Mouse (Mus musculus) retina, postnatal 1 day (tissue): ENCODE results near the gene Tmem107.
A peak's percentile ranks its signal among the peaks of the same experiment; 100 is the strongest.

Source experiments
- DNase-seq: peaks from one replicate; pipeline ENCODE4 v3.0.0-alpha.2; 2012

Gene Tmem107

DNA sequence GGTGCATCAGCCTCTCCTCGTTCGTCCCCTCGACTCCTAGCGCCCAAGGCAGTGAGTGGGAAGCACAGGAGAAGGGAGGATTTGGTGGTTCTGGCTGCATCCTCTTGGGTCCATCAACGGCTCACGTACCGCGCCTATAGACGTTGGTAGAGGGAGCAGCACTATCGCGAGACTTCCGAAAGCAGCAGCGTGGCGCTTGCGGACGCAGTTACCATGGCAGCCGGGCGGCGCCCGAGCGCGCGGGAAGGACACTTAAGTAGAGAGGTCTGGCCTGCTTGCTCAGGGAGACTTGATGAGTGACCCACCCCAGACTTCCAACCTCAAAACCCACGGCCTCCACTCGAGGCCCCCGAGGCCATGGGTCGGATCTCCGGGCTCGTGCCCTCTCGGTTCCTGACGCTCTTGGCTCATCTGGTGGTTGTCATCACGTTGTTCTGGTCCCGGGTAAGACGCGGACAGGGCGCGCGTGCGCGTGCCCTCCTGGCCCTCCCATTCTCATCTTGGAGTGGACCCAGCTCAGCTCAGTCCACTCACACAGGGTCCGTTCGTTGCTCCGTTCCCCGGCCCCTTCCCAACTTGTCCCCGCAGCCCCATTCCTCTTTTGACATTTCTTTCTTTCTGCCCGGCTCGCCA lies at the start of gene Tmem107:
Tmem107 (plus strand) TSS at position 217 of the 633 bp plus-strand sequence.
- peak; percentile 98 for DNase-seq

DNA sequence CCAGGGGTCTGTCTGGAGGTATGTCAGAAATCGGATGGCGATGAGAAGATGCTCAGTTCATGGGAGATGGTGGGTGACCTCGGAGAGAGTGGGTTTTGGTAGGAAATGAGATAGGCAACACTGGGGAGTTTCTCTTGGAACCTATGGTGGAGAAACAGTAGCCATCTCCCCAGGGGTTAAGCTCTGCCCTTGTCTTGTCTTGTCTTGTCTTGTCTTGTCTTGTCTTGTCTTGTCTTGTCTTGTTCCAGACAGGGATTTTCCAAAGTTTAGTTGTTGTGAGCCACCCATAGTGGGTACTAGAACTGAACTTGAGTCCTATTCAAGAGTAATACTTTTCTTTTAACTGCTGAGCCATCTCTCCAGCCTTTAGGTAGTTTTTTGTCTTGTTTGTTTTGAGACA lies 44.0 kb upstream of the Tmem107 start:
- no peak for DNase-seq

DNA sequence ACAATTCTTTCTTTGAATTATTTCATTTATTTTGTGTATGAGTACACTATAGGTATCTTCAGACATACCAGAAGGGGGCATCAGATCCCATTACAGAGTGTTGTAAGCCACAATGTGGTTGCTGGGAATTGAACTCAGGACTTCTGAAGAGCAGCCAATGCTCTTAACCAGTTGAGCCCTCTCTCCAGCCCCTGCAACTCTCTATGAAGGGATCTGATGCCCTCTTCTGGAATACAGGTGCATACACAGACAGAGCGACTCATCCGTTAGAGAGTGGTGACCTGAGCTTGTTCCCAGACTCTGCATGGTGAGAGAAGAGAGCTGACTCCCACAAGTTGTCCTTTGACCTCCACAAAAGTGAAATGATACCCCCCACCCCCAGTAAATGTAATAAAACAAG lies 41.8 kb upstream of the Tmem107 start:
- DNase-seq = peak; percentile 40

DNA sequence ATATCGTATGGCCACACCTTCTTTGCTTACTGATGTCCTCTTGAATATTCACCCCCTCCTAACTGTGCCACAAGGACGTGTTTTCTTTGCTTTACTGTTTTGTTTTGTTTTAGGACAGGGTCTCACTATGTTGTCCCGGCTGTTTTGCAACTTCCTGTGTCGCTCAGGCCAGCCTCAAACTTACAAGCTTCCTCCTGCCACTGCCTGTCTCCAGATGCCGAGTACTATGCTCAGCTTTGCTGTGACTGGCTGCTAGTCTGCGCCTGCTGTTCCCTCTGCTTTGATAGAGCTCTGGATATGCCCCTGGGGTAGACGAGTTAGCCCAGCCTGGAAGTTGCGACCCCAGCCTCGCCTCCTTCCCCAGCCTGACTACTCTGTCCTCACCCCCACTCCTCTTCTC lies 37.1 kb upstream of the Tmem107 start:
- no peak for DNase-seq

DNA sequence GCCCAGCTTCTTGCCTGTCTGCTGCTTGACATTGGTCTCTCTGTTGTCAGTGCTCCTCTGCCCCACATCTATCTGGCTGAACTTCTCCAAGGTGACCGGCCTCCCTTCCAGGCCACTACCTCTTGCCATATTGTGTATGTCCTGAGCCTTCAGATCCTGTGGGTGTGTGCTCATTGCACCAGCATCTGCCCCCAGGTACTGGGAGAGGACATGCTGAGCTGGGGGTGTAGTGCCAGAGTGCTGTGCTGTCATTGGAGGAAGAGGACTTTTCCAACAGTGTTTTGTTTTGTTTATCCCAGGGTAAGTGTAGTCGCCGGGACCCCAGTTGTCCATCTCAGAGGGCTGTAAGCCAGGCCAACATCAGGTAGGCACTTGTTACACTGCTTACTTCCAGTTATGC lies 36.0 kb upstream of the Tmem107 start:
- no peak for DNase-seq

DNA sequence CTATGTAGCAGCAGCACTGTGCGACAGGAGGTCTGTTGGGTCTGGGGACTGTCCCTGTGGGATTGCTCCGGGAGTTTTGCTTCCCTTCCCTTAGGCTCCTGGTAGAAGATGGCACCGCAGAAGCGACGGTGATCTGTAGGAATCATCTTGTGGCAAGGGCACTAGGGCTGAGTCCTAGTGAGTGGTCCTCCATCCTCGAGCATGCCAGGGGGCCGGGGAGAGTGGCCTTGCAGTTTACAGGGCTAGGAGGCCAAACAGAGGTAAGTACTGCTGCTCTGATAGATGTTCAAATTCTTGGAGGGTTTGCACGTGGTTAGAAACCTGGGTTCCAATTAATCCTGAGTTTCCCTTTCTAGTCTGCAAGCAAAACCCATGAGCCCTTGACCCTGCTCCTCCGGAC lies 35.2 kb upstream of the Tmem107 start:
- no peak for DNase-seq

DNA sequence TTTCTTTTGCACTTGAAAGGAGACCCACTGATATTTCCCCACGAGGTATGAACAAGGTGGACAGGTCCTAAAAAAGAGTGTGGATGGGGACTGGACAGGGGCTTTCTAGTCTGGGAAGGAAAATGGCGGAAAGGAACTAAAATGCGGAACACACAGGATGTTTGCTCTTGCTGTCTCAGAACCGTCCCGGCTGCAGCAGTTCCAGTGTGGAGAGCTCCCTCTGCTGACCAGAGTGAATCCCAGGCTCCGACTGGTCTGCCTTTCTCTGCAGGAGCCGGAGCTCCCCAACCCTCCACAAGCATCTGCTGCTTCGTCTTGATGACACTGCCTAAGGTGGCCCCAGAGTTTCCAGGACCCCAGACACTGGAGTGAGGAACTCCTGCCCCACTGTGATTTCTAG lies 34.8 kb upstream of the Tmem107 start:
- peak; percentile 91 for DNase-seq

DNA sequence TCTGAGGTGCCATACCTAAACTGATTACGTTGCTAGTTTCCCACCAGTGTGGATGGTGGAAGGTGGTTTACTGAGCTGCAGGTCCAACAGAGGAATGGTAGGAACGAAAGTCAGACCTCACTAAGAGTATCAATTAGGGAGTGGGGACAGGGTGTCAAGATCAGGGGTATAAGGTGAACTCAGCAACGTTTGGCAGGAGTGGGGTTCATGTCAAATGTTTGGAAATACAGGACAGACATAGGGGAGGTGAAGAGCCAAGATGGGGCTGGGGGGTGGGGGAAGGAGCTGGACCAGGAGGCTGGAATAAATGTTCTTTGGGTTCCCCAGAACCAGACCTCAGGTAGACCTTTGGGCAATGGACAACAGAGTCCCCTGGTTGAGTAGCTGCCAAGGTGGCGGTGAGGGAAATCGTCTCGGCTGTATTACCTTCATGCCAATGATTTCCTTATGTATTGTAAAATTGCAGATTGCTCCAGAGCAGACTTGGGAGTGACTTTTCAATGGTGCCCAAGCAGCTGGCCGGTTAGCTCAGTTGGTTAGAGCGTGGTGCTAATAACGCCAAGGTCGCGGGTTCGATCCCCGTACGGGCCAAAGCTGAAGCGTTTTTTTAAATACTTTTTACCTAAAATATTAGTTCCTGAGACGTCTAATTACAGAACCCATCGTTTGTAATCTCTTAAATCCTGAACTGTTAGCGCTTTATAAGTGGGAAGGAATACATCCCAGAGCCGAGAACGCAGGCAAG lies 33.9 kb upstream of the Tmem107 start:
- DNase-seq = peak; percentile 88

DNA sequence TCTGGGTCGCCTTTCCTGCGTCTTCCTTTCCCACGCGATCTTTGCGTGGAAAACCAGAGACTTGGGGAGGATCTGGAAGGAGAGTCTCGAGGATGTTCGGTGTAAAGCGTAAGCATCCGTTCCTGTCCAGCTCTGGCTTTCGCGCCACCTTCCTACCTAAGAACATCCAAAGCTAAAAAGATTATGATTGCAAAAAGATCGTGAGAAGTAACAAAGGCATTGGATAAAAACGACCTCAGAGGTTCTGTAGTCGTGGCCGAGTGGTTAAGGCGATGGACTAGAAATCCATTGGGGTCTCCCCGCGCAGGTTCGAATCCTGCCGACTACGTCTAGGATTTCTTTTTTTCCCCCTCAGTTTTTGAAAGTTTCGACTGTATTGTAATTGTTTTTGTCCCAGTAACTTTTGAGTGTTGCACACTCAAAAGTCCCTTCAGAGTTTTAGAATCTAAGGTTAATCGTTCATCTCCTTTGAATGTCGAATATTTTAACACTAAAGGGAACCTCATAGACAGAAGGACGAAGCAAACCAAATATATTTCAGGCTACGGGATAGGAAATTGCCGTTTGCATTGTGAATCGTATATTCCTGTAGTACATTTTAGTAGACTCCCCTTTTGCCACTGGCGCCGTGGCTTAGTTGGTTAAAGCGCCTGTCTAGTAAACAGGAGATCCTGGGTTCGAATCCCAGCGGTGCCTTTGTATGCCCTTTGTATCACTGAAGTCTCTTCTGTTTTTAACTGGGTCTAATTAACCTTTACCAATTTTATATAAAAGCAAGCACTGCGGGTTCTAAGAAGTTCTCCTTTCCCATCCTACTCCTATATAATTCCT lies 33.2 kb upstream of the Tmem107 start:
- DNase-seq = peak; percentile 92

DNA sequence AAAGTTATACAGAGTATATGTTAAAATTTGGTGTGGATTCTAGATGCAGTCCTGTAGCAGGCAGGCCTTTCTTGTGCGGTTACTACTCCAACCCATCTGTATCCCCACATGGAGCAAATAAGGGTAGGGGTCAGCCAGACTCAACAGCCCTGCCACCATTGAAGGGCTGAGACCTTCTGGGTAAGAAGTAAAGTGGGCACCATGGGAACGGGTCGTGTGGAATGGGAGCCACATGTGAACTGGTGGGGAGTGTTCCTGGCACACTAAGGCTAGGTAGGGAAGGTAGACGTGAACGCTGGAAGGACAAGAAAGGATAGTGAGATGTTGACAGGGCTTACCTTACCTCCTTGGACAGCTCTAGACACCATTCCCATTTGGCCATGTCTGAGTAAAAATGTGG lies 32.4 kb upstream of the Tmem107 start:
- peak; percentile 22 for DNase-seq

DNA sequence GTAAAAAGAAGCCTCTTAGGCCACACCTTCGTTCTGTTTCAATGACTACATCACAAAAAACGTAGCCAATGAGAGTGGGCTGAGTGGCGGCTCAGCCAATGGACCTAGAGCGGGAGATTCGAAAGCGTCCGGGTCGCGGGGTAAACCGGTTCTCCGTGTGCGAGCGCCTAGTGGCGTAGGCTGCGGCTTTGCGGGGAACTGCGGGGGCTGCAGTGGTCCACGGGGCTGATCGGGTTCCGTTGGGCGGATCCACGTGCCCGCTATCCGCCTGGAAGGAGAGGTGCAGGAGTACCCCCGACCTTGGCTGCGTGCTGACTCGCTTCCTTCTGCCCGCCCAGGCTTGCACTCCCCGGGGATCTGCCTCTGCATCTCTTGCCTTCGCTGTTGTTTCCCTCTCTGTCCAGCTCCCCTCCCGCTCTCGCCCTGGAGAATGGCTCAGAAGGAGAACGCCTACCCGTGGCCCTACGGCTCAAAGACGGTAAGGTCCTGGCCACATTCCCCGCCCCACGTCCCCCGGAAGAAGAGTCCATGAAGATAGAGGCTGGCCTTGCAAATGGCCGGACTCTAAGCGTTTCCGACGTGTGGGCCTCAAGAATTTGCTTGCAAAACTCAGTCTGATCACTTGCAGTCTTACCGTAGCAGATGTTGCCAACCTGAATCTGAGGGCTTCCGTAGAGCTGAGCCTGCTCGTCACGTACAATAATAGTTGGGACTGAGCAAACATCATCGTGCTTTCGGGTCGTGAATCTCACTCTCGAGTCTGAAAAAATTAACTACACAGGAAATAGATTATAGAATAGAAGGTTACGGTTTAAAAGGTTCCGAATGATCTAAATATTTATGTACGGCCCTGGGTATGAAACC lies 24.8 kb upstream of the Tmem107 start, which contains the start of gene Aurkb:
Aurkb (plus strand) TSS at position 117 of the 864 bp plus-strand sequence.
- DNase-seq = peak; percentile 94

DNA sequence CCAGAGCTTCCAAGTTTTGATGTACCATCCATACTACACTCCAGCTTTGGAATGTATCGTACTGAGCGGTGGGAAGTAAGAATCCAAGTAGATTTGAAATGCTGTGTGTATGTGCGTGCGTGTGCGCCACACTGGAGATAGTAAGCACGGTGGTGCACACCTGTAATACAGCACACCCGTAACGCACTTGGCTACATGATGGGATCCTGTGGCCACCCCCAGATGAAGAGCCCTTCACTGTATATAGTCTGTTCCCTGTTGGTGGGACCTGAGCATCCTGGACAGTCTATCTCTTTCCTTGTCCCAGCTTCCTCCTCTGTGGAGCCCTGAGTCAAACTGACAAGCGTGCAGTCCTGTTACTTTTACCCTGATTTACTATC lies 24.2 kb upstream of the Tmem107 start:
- no peak for DNase-seq

DNA sequence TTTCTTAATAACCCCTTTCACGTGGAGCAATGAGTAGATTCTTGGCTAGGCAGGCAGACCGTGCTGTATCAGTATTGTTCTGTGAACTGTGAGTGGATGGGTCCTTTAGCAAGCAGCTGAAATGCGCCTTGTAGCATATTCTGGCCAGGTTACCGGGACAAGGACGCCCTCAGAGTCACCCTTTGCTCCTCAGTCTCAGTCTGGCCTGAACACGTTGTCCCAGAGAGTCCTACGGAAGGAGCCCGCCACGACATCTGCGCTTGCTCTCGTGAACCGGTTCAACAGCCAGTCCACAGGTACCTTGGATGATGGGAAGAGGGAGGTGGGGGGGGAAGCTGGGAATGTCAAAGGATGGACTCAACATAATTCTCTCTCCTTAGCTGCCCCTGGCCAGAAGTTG lies 23.0 kb upstream of the Tmem107 start:
- DNase-seq = no peak

DNA sequence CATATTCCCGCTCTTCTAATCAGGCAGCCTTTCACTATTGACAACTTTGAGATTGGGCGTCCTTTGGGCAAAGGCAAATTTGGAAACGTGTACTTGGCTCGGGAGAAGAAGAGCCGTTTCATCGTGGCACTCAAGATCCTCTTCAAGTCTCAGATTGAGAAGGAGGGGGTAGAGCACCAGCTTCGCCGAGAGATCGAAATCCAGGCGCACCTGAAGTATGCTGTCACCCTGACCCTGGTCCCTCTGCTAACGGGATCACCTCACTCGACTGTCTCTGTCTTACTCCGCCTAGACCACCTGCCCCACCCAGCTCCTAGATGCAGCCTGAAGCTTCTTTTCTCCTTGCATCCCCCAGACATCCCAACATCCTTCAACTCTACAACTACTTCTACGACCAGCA lies 22.5 kb upstream of the Tmem107 start:
- no peak for DNase-seq

DNA sequence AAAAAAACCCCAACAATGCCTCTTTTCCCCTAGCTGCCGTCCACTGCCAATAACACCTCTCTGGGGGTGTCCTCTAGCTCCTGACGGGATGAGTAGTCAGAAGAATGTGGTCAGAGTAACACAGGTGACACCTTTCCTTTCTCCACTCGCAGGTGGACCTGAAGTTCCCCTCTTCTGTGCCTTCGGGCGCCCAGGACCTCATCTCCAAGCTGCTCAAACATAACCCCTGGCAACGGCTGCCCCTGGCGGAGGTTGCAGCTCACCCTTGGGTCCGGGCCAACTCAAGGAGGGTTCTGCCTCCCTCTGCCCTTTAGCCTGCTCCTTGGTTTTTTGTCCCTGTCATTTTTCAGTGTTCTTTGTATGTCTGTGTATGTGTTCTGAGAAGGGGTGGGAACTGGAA lies 19.9 kb upstream of the Tmem107 start:
- no peak for DNase-seq

DNA sequence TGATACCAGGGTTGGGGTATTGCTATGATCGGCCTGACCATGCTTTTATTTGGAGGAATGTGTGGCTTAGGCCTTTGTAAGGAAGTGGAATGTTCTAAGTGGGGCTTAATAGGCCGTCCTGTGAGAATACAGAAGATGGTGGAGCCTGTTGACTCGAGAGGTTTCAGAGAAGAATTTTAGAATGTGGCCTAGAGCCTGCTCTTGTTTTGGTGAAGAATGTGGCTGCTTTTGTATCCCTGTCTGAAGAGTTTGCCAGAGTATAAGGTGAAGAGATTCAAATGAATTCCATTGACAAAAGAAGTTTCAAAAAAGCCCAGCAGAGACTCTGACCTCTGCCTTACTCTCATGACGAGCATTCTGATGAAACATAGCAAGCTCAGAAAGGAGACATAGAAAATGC lies 18.8 kb upstream of the Tmem107 start:
- no peak for DNase-seq

DNA sequence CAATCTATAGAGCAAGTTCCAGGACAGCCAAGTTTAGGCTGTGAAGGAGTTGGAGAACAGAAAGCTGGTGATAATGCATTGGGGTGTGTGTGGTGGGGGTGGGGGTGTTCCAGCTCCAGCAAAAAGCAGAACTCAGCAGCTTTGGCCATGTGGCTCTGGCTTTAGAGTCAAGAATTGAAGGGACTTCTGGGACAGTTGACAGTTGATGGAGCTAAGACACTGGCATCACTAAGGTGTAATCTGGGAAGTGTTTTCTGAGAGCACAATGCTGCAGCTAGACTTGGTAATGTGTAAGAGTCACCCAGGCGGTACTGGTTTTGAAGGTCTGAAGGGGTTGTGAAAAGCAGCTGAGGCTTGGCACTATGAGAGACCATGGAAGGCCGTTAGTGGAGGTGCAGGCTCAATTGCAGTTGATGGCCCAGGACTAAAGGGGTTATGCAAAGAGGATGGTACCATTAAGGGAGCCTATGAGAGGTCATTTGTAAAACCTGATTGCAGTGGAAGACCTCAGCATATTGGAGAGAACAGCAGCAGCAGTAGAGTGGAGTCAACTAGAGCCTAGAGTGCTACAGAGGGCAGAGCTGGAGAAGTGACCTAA lies 17.7 kb upstream of the Tmem107 start:
- no peak for DNase-seq

DNA sequence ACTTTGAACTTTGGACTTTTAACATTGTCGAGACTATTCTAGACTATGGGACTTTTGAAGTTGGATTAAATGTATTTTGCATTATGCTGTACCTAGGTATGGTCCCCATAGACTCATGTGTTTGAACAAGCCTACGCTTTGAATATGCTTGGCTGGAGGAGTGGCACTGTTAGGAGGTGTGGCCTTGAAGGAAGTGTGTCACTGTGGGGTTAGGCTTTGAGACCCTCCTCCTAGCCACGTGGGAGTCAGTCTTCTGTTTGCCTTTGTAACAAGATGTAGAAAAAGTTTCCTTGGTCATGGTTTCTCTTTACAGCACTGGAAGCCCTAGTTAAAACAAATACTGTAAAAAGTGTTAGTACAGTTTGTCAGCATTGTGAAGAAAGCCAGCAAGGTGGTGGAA lies 16.8 kb upstream of the Tmem107 start:
- DNase-seq = no peak

DNA sequence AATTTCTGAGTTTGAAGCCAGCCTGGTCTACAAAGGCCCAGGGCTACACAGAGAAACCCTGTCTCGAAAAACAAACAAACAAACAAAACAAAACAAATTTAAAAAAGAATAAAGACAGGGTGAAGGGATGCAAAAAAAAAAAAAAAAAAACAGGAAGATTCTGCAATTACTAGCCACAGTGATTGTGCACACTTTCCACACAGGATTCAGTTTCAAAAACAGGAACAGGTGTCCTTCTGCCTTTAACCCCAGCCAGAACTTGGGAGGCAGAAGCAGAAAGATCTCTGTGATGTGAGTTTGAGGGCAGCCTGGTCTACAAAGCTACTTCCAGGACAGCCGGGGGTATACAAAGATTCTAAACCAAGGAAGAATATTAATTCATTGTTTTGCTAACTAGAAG lies 12.3 kb upstream of the Tmem107 start:
- DNase-seq = no peak

DNA sequence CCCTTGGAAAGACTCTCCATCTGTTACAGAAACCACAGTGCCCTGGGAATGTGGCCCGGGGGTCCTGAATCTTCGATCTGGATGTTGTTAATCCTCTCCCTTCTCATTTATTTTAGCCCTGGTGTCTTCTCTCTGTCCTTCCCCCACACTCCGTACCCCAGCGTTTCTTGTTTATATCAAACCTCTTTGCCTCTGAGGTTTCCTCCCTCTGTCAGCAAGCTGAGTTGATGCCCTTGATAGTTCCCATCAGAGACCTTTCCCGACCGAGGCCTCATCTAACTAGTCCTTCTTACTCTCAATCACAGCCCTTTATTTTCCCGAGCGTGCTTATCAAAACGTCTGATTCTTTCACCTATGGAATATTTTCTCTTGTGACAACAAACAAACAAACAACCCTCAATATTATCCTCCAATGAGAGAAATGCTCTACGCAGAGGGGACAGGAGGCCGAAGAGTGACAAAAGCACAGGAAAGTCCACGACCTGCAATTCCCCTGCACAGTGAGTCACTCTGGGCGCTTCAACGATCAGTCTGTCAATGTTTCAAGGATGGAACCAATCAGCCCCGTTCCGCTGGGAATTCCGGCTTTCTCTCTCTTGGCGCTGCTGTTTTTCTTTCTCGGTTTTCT lies 11.8 kb upstream of the Tmem107 start:
- DNase-seq = no peak

DNA sequence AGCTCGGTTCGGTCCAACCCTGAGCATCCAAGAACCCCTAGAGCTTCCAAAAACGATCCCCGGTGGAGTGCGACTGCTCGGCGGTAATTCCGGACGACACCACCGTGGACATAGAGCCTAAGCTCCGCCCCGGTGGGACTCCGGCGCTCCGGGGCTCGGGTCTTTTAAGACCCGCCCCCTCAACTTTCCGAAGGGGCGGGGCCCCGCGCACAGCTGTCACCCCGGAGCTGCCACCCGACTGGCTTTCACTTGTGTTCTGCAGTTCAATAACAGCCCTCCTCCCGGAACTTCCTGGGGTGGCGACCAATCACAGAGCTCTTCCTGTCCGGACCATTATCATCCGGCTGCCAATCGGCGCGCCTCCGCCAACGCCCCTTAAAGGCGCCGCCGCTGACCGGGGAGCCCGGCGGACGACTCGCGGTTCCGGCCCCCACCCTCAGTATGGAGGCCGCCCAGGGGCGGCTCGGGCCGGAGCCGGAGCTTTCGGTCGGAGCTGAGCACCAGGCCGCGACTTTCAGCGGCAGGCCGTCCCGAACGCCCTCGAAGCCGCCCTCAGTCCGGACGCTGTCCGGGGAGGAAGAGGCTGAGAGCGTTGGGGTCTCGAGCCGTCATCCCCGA lies 11.1 kb upstream of the Tmem107 start, which contains the start of gene Borcs6:
Borcs6 (plus strand) TSS at position 361 of the 618 bp plus-strand sequence.
- peak; percentile 99 for DNase-seq
